Mouse (Mus musculus) ES-Bruce4 (cell line): ENCODE results near the gene Ifna9.

Experiments used
- CTCF ChIP-seq: IDR thresholded peaks from one replicate; pipeline ENCODE4 v1.8.1; 2011; ENCODE audit warnings: low read depth, low read length
- POLR2A ChIP-seq: IDR thresholded peaks from one replicate; pipeline ENCODE4 v1.8.1; 2011; ENCODE audit warnings: low read length; ENCODE audit not compliant: insufficient read depth

DNA sequence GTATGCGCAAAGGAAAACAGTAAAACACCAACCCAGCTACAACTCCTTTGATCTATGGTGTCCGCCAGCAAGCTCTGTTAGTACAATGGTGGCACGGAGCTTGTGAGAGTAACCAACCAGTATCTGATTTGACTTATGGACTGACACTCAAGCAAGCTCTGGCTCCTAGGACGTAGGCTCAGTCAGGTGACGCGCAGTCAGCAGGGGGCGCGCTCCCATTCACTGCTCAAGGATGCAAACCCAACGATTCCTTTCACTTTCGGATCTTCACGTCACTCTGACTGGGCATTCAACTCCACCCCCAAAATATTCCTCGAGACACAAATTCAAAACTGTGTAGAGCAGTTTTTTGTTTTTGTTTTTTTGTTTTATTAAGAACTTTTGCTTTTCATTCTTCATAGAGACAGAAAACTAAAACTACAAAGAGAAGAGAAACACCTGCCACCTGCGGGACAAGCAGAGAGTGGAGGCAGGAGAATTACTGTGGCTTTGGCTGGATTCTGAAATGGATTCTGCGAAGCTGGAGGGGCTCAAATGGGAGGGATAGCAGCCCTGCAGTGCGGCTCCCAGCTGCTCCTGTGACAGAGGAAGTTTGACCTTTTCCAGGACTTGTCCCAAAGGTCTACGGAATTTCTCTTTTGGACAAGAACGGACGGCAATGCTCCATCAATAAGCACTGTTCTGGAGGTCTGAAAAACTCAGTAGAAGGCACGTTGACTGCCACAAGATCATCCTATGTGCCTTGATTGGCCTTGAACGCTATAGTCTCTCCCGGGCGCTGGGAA, 41.8 kb downstream of the Ifna9 start:
- peak; percentile 90 for TF ChIP-seq CTCF
- TF ChIP-seq POLR2A = no peak
